Mouse (Mus musculus) midbrain, embryonic 12.5 days (tissue): ENCODE data around the gene Ooep. TPM values are rescaled to one million over a fixed set of nuclear protein-coding genes. Genes with fewer than 3 reads are reported as not detected.
A peak's percentile ranks its signal among the peaks of the same experiment; 100 is the strongest.
"Not testable (repeated sequence)": the region's sequence is repeated elsewhere in the genome, so short reads cannot be mapped to it uniquely, and the experiment has no call there.

ENCODE experiments used
- ATAC-seq: fragments of 200-750 bp; cut with Nextera tagmentation; 2 replicates; pipeline ENCODE4 v1.8.0; 2017; ENCODE audit warnings: low read depth, moderate TSS enrichment, moderate library complexity; ENCODE audit not compliant: low FRiP score
- H3K27ac ChIP-seq: fragments of 300-500 bp; sonication (generic); replicated peaks from 2 replicates; pipeline ENCODE4 v1.5.1; 2016; ENCODE audit warnings: mild to moderate bottlenecking
- H3K27me3 ChIP-seq: fragments of 300-500 bp; sonication (generic); 2 replicates; pipeline ENCODE4 v1.6.1; 2016; ENCODE audit warnings: mild to moderate bottlenecking
- H3K36me3 ChIP-seq: fragments of 300-500 bp; sonication (generic); 2 replicates; pipeline ENCODE4 v1.6.1; 2016
- H3K4me1 ChIP-seq: fragments of 300-500 bp; sonication (generic); 2 replicates; pipeline ENCODE4 v1.6.1; 2016
- H3K4me2 ChIP-seq: fragments of 300-500 bp; sonication (generic); replicated peaks from 2 replicates; pipeline ENCODE4 v1.6.1; 2016; ENCODE audit warnings: mild to moderate bottlenecking, moderate library complexity
- H3K4me3 ChIP-seq: fragments of 300-500 bp; sonication (generic); 2 replicates; pipeline ENCODE4 v1.5.1; 2016; ENCODE audit warnings: mild to moderate bottlenecking
- H3K9ac ChIP-seq: fragments of 300-500 bp; sonication (generic); replicated peaks from 2 replicates; pipeline ENCODE4 v1.6.1; 2016; ENCODE audit warnings: mild to moderate bottlenecking, moderate library complexity
- H3K9me3 ChIP-seq: fragments of 300-500 bp; sonication (generic); 2 replicates; pipeline ENCODE4 v1.6.1; 2016; ENCODE audit warnings: mild to moderate bottlenecking
- WGBS: fragments of 180-500 bp; shearing (Covaris S2); methylation state at CpG from one replicate; pipeline ENCODE4 v1.1.7; 2016; 5-methylcytosine and 5-hydroxymethylcytosine counted together
- polyA plus RNA-seq: library from polyadenylated mRNA; unstranded; fragments of >200 nt; fragmentation: Nextera tagmentation; extraction: Ambion mirVana; gene quantifications from 2 replicates; pipeline ENCODE4 v1.2.1, GENCODE M21; 2016

Ooep gene
- polyA plus RNA-seq, 1 experiment from 2014 or later, result 2.4 TPM

GRCm38 (mm10) chr9:78347004-78347403, 31.5 kb downstream of the Ooep start:
- H3K9ac ChIP-seq, result no peak overlapping the region
- H3K4me3 ChIP-seq, result no peak overlapping the region
- ATAC-seq, result no peak
- H3K9me3 ChIP-seq, result no peaks in the 10 kb centered on the region
- H3K36me3 ChIP-seq, result no peaks in the 10 kb centered on the region
- H3K27ac ChIP-seq, result no peak overlapping the region
- no peaks in the 10 kb centered on the region for H3K4me1 ChIP-seq
- 64% methylated on average over 3 of the region's 3 CpGs for WGBS
- H3K4me2 ChIP-seq, result no peak overlapping the region
- no peaks in the 10 kb centered on the region for H3K27me3 ChIP-seq

- not testable (repeated sequence) for H3K4me2 ChIP-seq, H3K4me1 ChIP-seq, H3K4me3 ChIP-seq, H3K27me3 ChIP-seq, H3K9ac ChIP-seq, ATAC-seq, H3K36me3 ChIP-seq, H3K27ac ChIP-seq, H3K9me3 ChIP-seq
- 66% methylated on average over 4 of the region's 4 CpGs for WGBS
Measured at GRCm38 (mm10) chr9:78345235-78345634, 33.3 kb downstream of the Ooep start.

- not testable (repeated sequence) for H3K27ac ChIP-seq, H3K4me1 ChIP-seq, H3K9me3 ChIP-seq, H3K27me3 ChIP-seq, H3K9ac ChIP-seq, H3K36me3 ChIP-seq, ATAC-seq, H3K4me3 ChIP-seq, H3K4me2 ChIP-seq
- 89% methylated on average over 9 of the region's 9 CpGs for WGBS
Measured at GRCm38 (mm10) chr9:78343055-78343454, 35.5 kb downstream of the Ooep start.

- H3K4me1 ChIP-seq, H3K27me3 ChIP-seq, H3K4me3 ChIP-seq, ATAC-seq, H3K9ac ChIP-seq, H3K36me3 ChIP-seq, H3K4me2 ChIP-seq, H3K9me3 ChIP-seq, H3K27ac ChIP-seq: not testable (repeated sequence)
- 85% methylated on average over 4 of the region's 4 CpGs for WGBS
Measured at GRCm38 (mm10) chr9:78342494-78342893, 36.0 kb downstream of the Ooep start.

GRCm38 (mm10) chr9:78340324-78340723, 38.2 kb downstream of the Ooep start:
- not testable (repeated sequence) for H3K4me3 ChIP-seq, H3K9ac ChIP-seq, H3K4me2 ChIP-seq, H3K4me1 ChIP-seq, H3K27me3 ChIP-seq, H3K27ac ChIP-seq, H3K36me3 ChIP-seq, H3K9me3 ChIP-seq
- WGBS, result 21% methylated on average over 8 of the region's 8 CpGs
- ATAC-seq, result peak; percentile 54; the same call in 1 of the 2 replicates

- not testable (repeated sequence) for H3K9me3 ChIP-seq, H3K4me1 ChIP-seq, H3K4me2 ChIP-seq, H3K27ac ChIP-seq, H3K27me3 ChIP-seq, ATAC-seq, H3K4me3 ChIP-seq, H3K9ac ChIP-seq, H3K36me3 ChIP-seq
Measured at GRCm38 (mm10) chr9:78337050-78337449, 41.5 kb downstream of the Ooep start.

GRCm38 (mm10) chr9:78327289-78327688, 51.2 kb downstream of the Ooep start, which contains the start of gene Omt2b:
TSS of gene Omt2b (plus strand) at chr9:78327589.
- H3K36me3 ChIP-seq, H3K9me3 ChIP-seq, H3K4me3 ChIP-seq, H3K27me3 ChIP-seq, H3K27ac ChIP-seq, ATAC-seq, H3K9ac ChIP-seq, H3K4me1 ChIP-seq, H3K4me2 ChIP-seq: not testable (repeated sequence)
- 88% methylated on average over 1 of the region's 1 CpGs for WGBS

Other genes with a start within 250 kb of the Ooep start
- 20.3 and 24.3 TPM in 2 replicates for gene Gsta4, start 196.0 kb downstream of the Ooep start, polyA plus RNA-seq
- not detected in 2 replicates for gene Gsta1, start 148.1 kb downstream of the Ooep start, polyA plus RNA-seq
- not detected in 2 replicates for gene Gm3776, start 121.6 kb downstream of the Ooep start, polyA plus RNA-seq
- not detected in 2 replicates for gene Gm10639, start 88.8 kb downstream of the Ooep start, polyA plus RNA-seq
- not detected in 2 replicates for gene Omt2a, start 63.9 kb downstream of the Ooep start, polyA plus RNA-seq
- gene Omt2b, start 51.1 kb downstream of the Ooep start, polyA plus RNA-seq, result not detected in 2 replicates
- not detected in 2 replicates for gene Gsta2, start 22.9 kb downstream of the Ooep start, polyA plus RNA-seq
- 0.67 TPM in 1 of 2 replicates, not detected in the other for gene Dppa5a, start 10.5 kb downstream of the Ooep start, polyA plus RNA-seq
- gene Ddx43, start 17.1 kb upstream of the Ooep start, polyA plus RNA-seq, result 0.15 and 0.17 TPM in 2 replicates
- gene Cgas, start 64.5 kb upstream of the Ooep start, polyA plus RNA-seq, result 0.39 and 0.77 TPM in 2 replicates
- gene Mto1, start 69.5 kb upstream of the Ooep start, polyA plus RNA-seq, result 23.6 and 25.7 TPM in 2 replicates
- gene Gm17324, start 70.1 kb upstream of the Ooep start, polyA plus RNA-seq, result 0.98 and 1.2 TPM in 2 replicates
- gene Eef1a1, start 110.4 kb upstream of the Ooep start, polyA plus RNA-seq, result 3,350 and 3,406 TPM in 2 replicates
- 13.9 and 15.6 TPM in 2 replicates for gene Slc17a5, start 209.3 kb upstream of the Ooep start, polyA plus RNA-seq
- gene Cd109, start 236.8 kb upstream of the Ooep start, polyA plus RNA-seq, result 4.5 and 5.1 TPM in 2 replicates